Comparison of ENCODE assay signal across 8 mouse cellular contexts in the genomic region with DNA sequence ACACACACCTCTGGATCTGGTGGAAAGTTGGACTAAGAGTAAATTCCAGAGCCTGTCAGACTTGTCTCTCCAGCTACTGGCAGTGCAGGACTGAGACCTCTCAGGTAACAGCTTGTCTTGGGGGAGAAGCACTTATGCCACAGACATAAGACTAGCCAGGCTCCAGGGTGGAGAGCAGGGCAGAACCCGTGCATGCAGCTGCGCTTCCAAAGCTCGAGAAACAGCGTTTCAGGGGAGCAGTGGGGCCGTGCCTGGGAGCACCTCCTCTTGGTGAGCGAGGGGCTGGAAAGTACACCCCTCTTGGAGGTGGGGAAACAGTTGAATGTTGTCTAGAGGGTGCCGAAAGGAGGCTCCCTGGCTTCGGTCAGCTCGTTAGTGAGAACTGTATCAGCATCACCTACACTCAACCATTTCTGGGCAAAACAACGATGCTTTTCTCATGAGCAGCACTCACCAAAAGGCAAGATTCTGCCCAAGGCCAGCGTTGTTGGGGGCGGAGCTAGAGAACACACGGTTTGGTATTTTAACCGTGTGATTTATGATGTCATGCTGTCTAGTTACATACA. TPM values are rescaled to one million over a fixed set of nuclear protein-coding genes. Genes with fewer than 3 reads are reported as not detected.
DNase-seq lines count a peak whose midpoint lies in the region; ATAC-seq and TF ChIP-seq lines count a peak whose summit lies in the region.

No protein-coding gene starts in this region.

- peak overlapping the region; percentile 52 for H3K4me2 ChIP-seq in lung, embryonic 15.5 days
- no peak overlapping the region; the same call in 1 of the 2 replicates for H3K4me2 ChIP-seq in embryonic facial prominence, embryonic 12.5 days (replicated peaks)
- H3K4me2 ChIP-seq in limb, embryonic 12.5 days, result peak overlapping the region; percentile 15; the same call in 1 of the 2 replicates
- H3K4me2 ChIP-seq in stomach, postnatal 0 days (replicated peaks; ENCODE audit: low read depth), result peak overlapping the region; percentile 28
- no peak overlapping the region for H3K4me2 ChIP-seq in midbrain, postnatal 0 days (ENCODE audit: low read depth, low read length, poor library complexity, severe bottlenecking)
- H3K4me2 ChIP-seq in midbrain, embryonic 14.5 days (ENCODE audit: low read length), result no peak overlapping the region

- peak; percentile 53; the same call in 1 of the 2 replicates for ATAC-seq in lung, embryonic 15.5 days (ENCODE audit: borderline replicate concordance, extremely low read depth, low FRiP score, low TSS enrichment)
- ATAC-seq in embryonic facial prominence, embryonic 12.5 days (ENCODE audit: insufficient number of reproducible peaks, insufficient read depth, low FRiP score, low TSS enrichment), result no peak
- ATAC-seq in limb, embryonic 12.5 days (ENCODE audit: insufficient number of reproducible peaks, insufficient read depth, low FRiP score, low TSS enrichment, low read depth), result no peak
- peak; percentile 46; the same call in 1 of the 2 replicates for ATAC-seq in stomach, postnatal 0 days (ENCODE audit: low FRiP score, low TSS enrichment)
- ATAC-seq in midbrain, postnatal 0 days (ENCODE audit: low FRiP score), result no peak
- ATAC-seq in midbrain, embryonic 14.5 days (ENCODE audit: low FRiP score, low TSS enrichment), result no peak

- no peaks in the 10 kb centered on the region for H3K36me3 ChIP-seq in lung, embryonic 15.5 days
- no peaks in the 10 kb centered on the region for H3K36me3 ChIP-seq in embryonic facial prominence, embryonic 12.5 days
- no peaks in the 10 kb centered on the region for H3K36me3 ChIP-seq in limb, embryonic 12.5 days
- no peaks in the 10 kb centered on the region for H3K36me3 ChIP-seq in stomach, postnatal 0 days (ENCODE audit: control insufficient read depth, insufficient read depth, low read length)
- no peaks in the 10 kb centered on the region for H3K36me3 ChIP-seq in midbrain, postnatal 0 days (ENCODE audit: insufficient read depth, low read length)
- H3K36me3 ChIP-seq in midbrain, embryonic 14.5 days (ENCODE audit: control insufficient read depth, insufficient read depth, low read length), result no peaks in the 10 kb centered on the region

- peaks cover 44% of the 10 kb centered on the region for H3K4me1 ChIP-seq in lung, embryonic 15.5 days
- peaks cover 29% of the 10 kb centered on the region for H3K4me1 ChIP-seq in embryonic facial prominence, embryonic 12.5 days
- H3K4me1 ChIP-seq in limb, embryonic 12.5 days (replicated peaks), result peaks cover 33% of the 10 kb centered on the region
- peaks cover 3% of the 10 kb centered on the region; the same call in 1 of the 2 replicates for H3K4me1 ChIP-seq in stomach, postnatal 0 days (replicated peaks; ENCODE audit: control insufficient read depth, insufficient read depth)
- no peaks in the 10 kb centered on the region; the same call in 1 of the 2 replicates for H3K4me1 ChIP-seq in midbrain, postnatal 0 days (ENCODE audit: insufficient read depth, low read length)
- H3K4me1 ChIP-seq in midbrain, embryonic 14.5 days (ENCODE audit: control insufficient read depth, insufficient read depth, low read length), result no peaks in the 10 kb centered on the region

- peak overlapping the region; percentile 11; the same call in 1 of the 2 replicates for H3K9ac ChIP-seq in lung, embryonic 15.5 days
- H3K9ac ChIP-seq in embryonic facial prominence, embryonic 12.5 days, result no peak overlapping the region
- H3K9ac ChIP-seq in limb, embryonic 12.5 days (replicated peaks), result 0 out of 2 replicates have a peak overlapping the region, but pooled peaks have one; percentile 31
- H3K9ac ChIP-seq in stomach, postnatal 0 days (ENCODE audit: low read length), result no peak overlapping the region
- H3K9ac ChIP-seq in midbrain, postnatal 0 days (replicated peaks; ENCODE audit: low read length, poor library complexity, severe bottlenecking), result no peak overlapping the region
- no peak overlapping the region for H3K9ac ChIP-seq in midbrain, embryonic 14.5 days (replicated peaks; ENCODE audit: low read length)

- no peak for TF ChIP-seq CTCF in stomach, postnatal 0 days (IDR thresholded peaks at IDR 0.05; ENCODE audit: low read depth)
- no peak for TF ChIP-seq CTCF in midbrain, postnatal 0 days (IDR thresholded peaks at IDR 0.05)

- no peaks in the 10 kb centered on the region for H3K9me3 ChIP-seq in lung, embryonic 15.5 days
- H3K9me3 ChIP-seq in embryonic facial prominence, embryonic 12.5 days, result no peaks in the 10 kb centered on the region
- no peaks in the 10 kb centered on the region for H3K9me3 ChIP-seq in limb, embryonic 12.5 days
- no peaks in the 10 kb centered on the region for H3K9me3 ChIP-seq in stomach, postnatal 0 days (ENCODE audit: control insufficient read depth, low read length)
- H3K9me3 ChIP-seq in midbrain, postnatal 0 days (ENCODE audit: low read length), result no peaks in the 10 kb centered on the region
- H3K9me3 ChIP-seq in midbrain, embryonic 14.5 days (ENCODE audit: control insufficient read depth, low read length), result no peaks in the 10 kb centered on the region

- no peak for DNase-seq in lung, postnatal 14 days
- no peak for DNase-seq in stomach, postnatal 0 days (ENCODE audit: low spot score)
- DNase-seq in right cerebral cortex, postnatal 14 days, result no peak
- DNase-seq in midbrain, postnatal 0 days (ENCODE audit: low spot score), result no peak
- DNase-seq in midbrain, embryonic 14.5 days, result no peak

- WGBS in lung, embryonic 15.5 days, result 13% methylated on average over 14 of the region's 14 CpGs
- WGBS in embryonic facial prominence, embryonic 12.5 days, result 60% methylated on average over 14 of the region's 14 CpGs
- 45% methylated on average over 14 of the region's 14 CpGs for WGBS in limb, embryonic 12.5 days
- 45% methylated on average over 14 of the region's 14 CpGs for WGBS in stomach, postnatal 0 days
- 78% methylated on average over 14 of the region's 14 CpGs for WGBS in midbrain, postnatal 0 days
- 74% methylated on average over 14 of the region's 14 CpGs for WGBS in midbrain, embryonic 14.5 days

- H3K27ac ChIP-seq in lung, embryonic 15.5 days, result peak overlapping the region; percentile 88
- H3K27ac ChIP-seq in embryonic facial prominence, embryonic 12.5 days, result peak overlapping the region; percentile 58
- H3K27ac ChIP-seq in limb, embryonic 12.5 days, result peak overlapping the region; percentile 80
- peak overlapping the region; percentile 75 for H3K27ac ChIP-seq in stomach, postnatal 0 days (replicated peaks)
- no peak overlapping the region for H3K27ac ChIP-seq in midbrain, postnatal 0 days (ENCODE audit: low read depth, low read length)
- H3K27ac ChIP-seq in midbrain, embryonic 14.5 days (replicated peaks; ENCODE audit: low read depth, low read length), result no peak overlapping the region

- H3K4me3 ChIP-seq in lung, embryonic 15.5 days, result peak overlapping the region; percentile 23
- no peak overlapping the region for H3K4me3 ChIP-seq in embryonic facial prominence, embryonic 12.5 days
- no peak overlapping the region for H3K4me3 ChIP-seq in limb, embryonic 12.5 days (replicated peaks)
- H3K4me3 ChIP-seq in stomach, postnatal 0 days (ENCODE audit: low read depth, low read length), result 0 out of 2 replicates have a peak overlapping the region, but pooled peaks have one; percentile 6
- H3K4me3 ChIP-seq in midbrain, postnatal 0 days (ENCODE audit: low read depth, low read length), result no peak overlapping the region
- no peak overlapping the region for H3K4me3 ChIP-seq in midbrain, embryonic 14.5 days (replicated peaks; ENCODE audit: low read depth, low read length)

- TF ChIP-seq EP300 in stomach, postnatal 0 days (optimal IDR thresholded peaks at IDR 0.05), result no peak

- H3K27me3 ChIP-seq in lung, embryonic 15.5 days, result no peaks in the 10 kb centered on the region
- H3K27me3 ChIP-seq in embryonic facial prominence, embryonic 12.5 days, result no peaks in the 10 kb centered on the region
- no peaks in the 10 kb centered on the region; the same call in 1 of the 2 replicates for H3K27me3 ChIP-seq in limb, embryonic 12.5 days
- no peaks in the 10 kb centered on the region for H3K27me3 ChIP-seq in stomach, postnatal 0 days (ENCODE audit: control insufficient read depth, insufficient read depth, low read length)
- H3K27me3 ChIP-seq in midbrain, postnatal 0 days (ENCODE audit: insufficient read depth, low read length), result no peaks in the 10 kb centered on the region
- H3K27me3 ChIP-seq in midbrain, embryonic 14.5 days (ENCODE audit: control insufficient read depth, insufficient read depth, low read length), result no peaks in the 10 kb centered on the region

RNA-seq across cellular contexts. Expression of gene Art4, which starts 1.4 kb away (rescaled TPM):
- 6.6 and 7.1 TPM in 2 replicates for polyA plus RNA-seq in lung, embryonic 15.5 days (2015; fragmentation: Nextera tagmentation; extraction: Ambion mirVana)
- 1.1 and 1.6 TPM in 2 replicates for polyA plus RNA-seq in embryonic facial prominence, embryonic 12.5 days (2016; fragmentation: Nextera tagmentation; extraction: Ambion mirVana)
- 1.8 and 2.5 TPM in 2 replicates for polyA plus RNA-seq in limb, embryonic 12.5 days (2016; fragmentation: Nextera tagmentation; extraction: Ambion mirVana)
- polyA plus RNA-seq in stomach, postnatal 0 days (2015; fragmentation: Nextera tagmentation; extraction: Ambion mirVana), result 3.2 and 3.3 TPM in 2 replicates
- 0.11 and 0.33 TPM in 2 replicates for total RNA-seq in midbrain, postnatal 0 days (2014; rRNA removed)
- 0.12 and 0.20 TPM in 2 replicates for polyA plus RNA-seq in midbrain, postnatal 0 days (2015; fragmentation: Nextera tagmentation; extraction: Ambion mirVana)
- not detected in 2 replicates for polyA plus RNA-seq in midbrain, embryonic 14.5 days (2014; fragmentation: Nextera tagmentation; extraction: Ambion mirVana)

RNA-seq across cellular contexts. Expression of gene Mgp, which starts 19.5 kb away (rescaled TPM):
- polyA plus RNA-seq in lung, embryonic 15.5 days (2015; fragmentation: Nextera tagmentation; extraction: Ambion mirVana), result 918 and 931 TPM in 2 replicates
- 41.2 and 42.9 TPM in 2 replicates for polyA plus RNA-seq in embryonic facial prominence, embryonic 12.5 days (2016; fragmentation: Nextera tagmentation; extraction: Ambion mirVana)
- 28.7 and 40.3 TPM in 2 replicates for polyA plus RNA-seq in limb, embryonic 12.5 days (2016; fragmentation: Nextera tagmentation; extraction: Ambion mirVana)
- polyA plus RNA-seq in stomach, postnatal 0 days (2015; fragmentation: Nextera tagmentation; extraction: Ambion mirVana), result 392 and 473 TPM in 2 replicates
- 25.6 and 31.4 TPM in 2 replicates for total RNA-seq in midbrain, postnatal 0 days (2014; rRNA removed)
- 72.6 and 74.6 TPM in 2 replicates for polyA plus RNA-seq in midbrain, postnatal 0 days (2015; fragmentation: Nextera tagmentation; extraction: Ambion mirVana)
- polyA plus RNA-seq in midbrain, embryonic 14.5 days (2014; fragmentation: Nextera tagmentation; extraction: Ambion mirVana), result 0.65 and 3.5 TPM in 2 replicates

RNA-seq across cellular contexts. Expression of gene Smco3, which starts 20.9 kb away (rescaled TPM):
- polyA plus RNA-seq in lung, embryonic 15.5 days (2015; fragmentation: Nextera tagmentation; extraction: Ambion mirVana), result 2.5 and 2.9 TPM in 2 replicates
- 0.40 and 0.43 TPM in 2 replicates for polyA plus RNA-seq in embryonic facial prominence, embryonic 12.5 days (2016; fragmentation: Nextera tagmentation; extraction: Ambion mirVana)
- not detected in 2 replicates for polyA plus RNA-seq in limb, embryonic 12.5 days (2016; fragmentation: Nextera tagmentation; extraction: Ambion mirVana)
- 0.56 and 0.63 TPM in 2 replicates for polyA plus RNA-seq in stomach, postnatal 0 days (2015; fragmentation: Nextera tagmentation; extraction: Ambion mirVana)
- 1.7 and 3.6 TPM in 2 replicates for total RNA-seq in midbrain, postnatal 0 days (2014; rRNA removed)
- polyA plus RNA-seq in midbrain, postnatal 0 days (2015; fragmentation: Nextera tagmentation; extraction: Ambion mirVana), result 0.83 and 1.2 TPM in 2 replicates
- polyA plus RNA-seq in midbrain, embryonic 14.5 days (2014; fragmentation: Nextera tagmentation; extraction: Ambion mirVana), result 0.14 and 0.34 TPM in 2 replicates

RNA-seq across cellular contexts. Expression of gene Wbp11, which starts 28.1 kb away (rescaled TPM):
- 97.8 and 101 TPM in 2 replicates for polyA plus RNA-seq in lung, embryonic 15.5 days (2015; fragmentation: Nextera tagmentation; extraction: Ambion mirVana)
- polyA plus RNA-seq in embryonic facial prominence, embryonic 12.5 days (2016; fragmentation: Nextera tagmentation; extraction: Ambion mirVana), result 122 and 130 TPM in 2 replicates
- polyA plus RNA-seq in limb, embryonic 12.5 days (2016; fragmentation: Nextera tagmentation; extraction: Ambion mirVana), result 133 and 139 TPM in 2 replicates
- 39.8 and 42.8 TPM in 2 replicates for polyA plus RNA-seq in stomach, postnatal 0 days (2015; fragmentation: Nextera tagmentation; extraction: Ambion mirVana)
- 43.6 and 44.8 TPM in 2 replicates for total RNA-seq in midbrain, postnatal 0 days (2014; rRNA removed)
- polyA plus RNA-seq in midbrain, postnatal 0 days (2015; fragmentation: Nextera tagmentation; extraction: Ambion mirVana), result 73.6 and 86.1 TPM in 2 replicates
- 65.6 and 88.1 TPM in 2 replicates for polyA plus RNA-seq in midbrain, embryonic 14.5 days (2014; fragmentation: Nextera tagmentation; extraction: Ambion mirVana)

RNA-seq across cellular contexts. Expression of gene BC049715, which starts 28.7 kb away (rescaled TPM):
- 2.0 and 2.1 TPM in 2 replicates for polyA plus RNA-seq in lung, embryonic 15.5 days (2015; fragmentation: Nextera tagmentation; extraction: Ambion mirVana)
- 2.2 and 3.5 TPM in 2 replicates for polyA plus RNA-seq in embryonic facial prominence, embryonic 12.5 days (2016; fragmentation: Nextera tagmentation; extraction: Ambion mirVana)
- 3.6 and 4.0 TPM in 2 replicates for polyA plus RNA-seq in limb, embryonic 12.5 days (2016; fragmentation: Nextera tagmentation; extraction: Ambion mirVana)
- 0.46 and 0.96 TPM in 2 replicates for polyA plus RNA-seq in stomach, postnatal 0 days (2015; fragmentation: Nextera tagmentation; extraction: Ambion mirVana)
- total RNA-seq in midbrain, postnatal 0 days (2014; rRNA removed), result 0.33 and 1.7 TPM in 2 replicates
- polyA plus RNA-seq in midbrain, postnatal 0 days (2015; fragmentation: Nextera tagmentation; extraction: Ambion mirVana), result 2.0 and 2.3 TPM in 2 replicates
- polyA plus RNA-seq in midbrain, embryonic 14.5 days (2014; fragmentation: Nextera tagmentation; extraction: Ambion mirVana), result 1.2 and 1.6 TPM in 2 replicates

Comparison
In these comparisons a context has a peak if more than half of its experiments do, and no peak if none do; other contexts are left out.
1. ATAC-seq: peak in lung, embryonic 15.5 days (single experiment) and stomach, postnatal 0 days (single experiment); none in embryonic facial prominence, embryonic 12.5 days (single experiment), limb, embryonic 12.5 days (single experiment), midbrain, postnatal 0 days (single experiment) and midbrain, embryonic 14.5 days (single experiment).
2. H3K27ac ChIP-seq: peak in lung, embryonic 15.5 days (single experiment), embryonic facial prominence, embryonic 12.5 days (single experiment), limb, embryonic 12.5 days (single experiment) and stomach, postnatal 0 days (single experiment); none in midbrain, postnatal 0 days (single experiment) and midbrain, embryonic 14.5 days (single experiment).
3. H3K4me2 ChIP-seq: peak in lung, embryonic 15.5 days (single experiment), limb, embryonic 12.5 days (single experiment) and stomach, postnatal 0 days (single experiment); none in embryonic facial prominence, embryonic 12.5 days (single experiment), midbrain, postnatal 0 days (single experiment) and midbrain, embryonic 14.5 days (single experiment).
4. H3K4me3 ChIP-seq: peak in lung, embryonic 15.5 days (single experiment) and stomach, postnatal 0 days (single experiment); none in embryonic facial prominence, embryonic 12.5 days (single experiment), limb, embryonic 12.5 days (single experiment), midbrain, postnatal 0 days (single experiment) and midbrain, embryonic 14.5 days (single experiment).
5. H3K9ac ChIP-seq: peak in lung, embryonic 15.5 days (single experiment) and limb, embryonic 12.5 days (single experiment); none in embryonic facial prominence, embryonic 12.5 days (single experiment), stomach, postnatal 0 days (single experiment), midbrain, postnatal 0 days (single experiment) and midbrain, embryonic 14.5 days (single experiment).